Mouse (Mus musculus) monocyte, adult 5-6 weeks (primary cell): ENCODE results near the gene Olfr1325. TPM values are rescaled to one million over a fixed set of nuclear protein-coding genes. Genes with fewer than 3 reads are reported as not detected.
"Not testable (repeated sequence)": the region's sequence is repeated elsewhere in the genome, so short reads cannot be mapped to it uniquely, and the experiment has no call there.

Experiments used
- ATAC-seq: fragments of 153-309, 156-312 bp; replicated peaks from 2 replicates; pipeline ENCODE4 v1.8.0; 2017; ENCODE audit warnings: mild to moderate bottlenecking; ENCODE audit not compliant: low TSS enrichment, insufficient number of reproducible peaks, severe bottlenecking, poor library complexity, low FRiP score
- total RNA-seq: library from RNA; stranded (forward); fragments of 200-1000, 200-491, 200-594 nt; gene quantifications from 3 replicates; pipeline ENCODE4 v1.2.3, GENCODE M21; 2017

Gene Olfr1325
- total RNA-seq = not detected in 3 replicates

DNA sequence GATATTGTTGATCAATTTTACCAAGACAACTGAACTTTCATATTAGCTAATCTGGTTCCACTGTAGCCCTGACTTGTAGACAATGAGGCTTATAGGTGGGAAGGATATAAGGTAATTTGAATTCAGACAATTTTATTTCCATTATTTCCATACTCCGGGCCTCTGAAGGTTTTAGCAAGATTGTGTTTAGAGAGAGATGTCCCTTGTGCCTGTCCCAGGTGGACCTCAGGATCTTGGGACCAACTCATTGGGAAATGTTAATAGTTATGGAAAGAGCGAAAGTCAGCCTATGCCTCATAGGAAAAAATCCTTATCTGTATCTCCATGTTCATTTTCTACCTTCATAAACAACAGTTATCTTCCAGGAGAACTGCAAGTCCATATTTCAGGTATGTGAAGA is at the start of gene Olfr1325:
Gene Olfr1325 (plus strand): TSS at position 301 of the 400 bp plus-strand sequence.
- no peak for ATAC-seq

DNA sequence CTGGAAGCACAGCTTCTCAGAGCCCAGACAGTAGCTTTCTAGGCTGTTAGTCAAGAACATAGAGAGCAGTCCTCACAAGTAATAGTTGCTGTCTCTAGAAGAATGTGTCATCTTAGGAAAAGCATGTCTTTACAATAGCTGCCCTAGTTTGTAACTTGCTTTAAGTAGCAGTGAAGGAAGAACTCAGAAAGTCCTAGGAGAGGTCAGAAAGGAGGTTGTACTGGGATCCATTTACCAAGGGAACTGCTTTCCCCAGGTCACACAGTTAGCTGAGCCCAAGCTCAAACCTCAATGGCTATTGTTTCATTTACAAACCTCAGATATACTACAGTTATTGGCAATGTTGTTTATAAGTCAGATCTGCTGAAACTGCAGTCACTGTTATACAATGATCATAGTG is 17.7 kb upstream of the Olfr1325 start, which contains the start of gene Olfr1326-ps1:
Gene Olfr1326-ps1 (minus strand): TSS at position 101 of the 400 bp plus-strand sequence.
- ATAC-seq = no peak

DNA sequence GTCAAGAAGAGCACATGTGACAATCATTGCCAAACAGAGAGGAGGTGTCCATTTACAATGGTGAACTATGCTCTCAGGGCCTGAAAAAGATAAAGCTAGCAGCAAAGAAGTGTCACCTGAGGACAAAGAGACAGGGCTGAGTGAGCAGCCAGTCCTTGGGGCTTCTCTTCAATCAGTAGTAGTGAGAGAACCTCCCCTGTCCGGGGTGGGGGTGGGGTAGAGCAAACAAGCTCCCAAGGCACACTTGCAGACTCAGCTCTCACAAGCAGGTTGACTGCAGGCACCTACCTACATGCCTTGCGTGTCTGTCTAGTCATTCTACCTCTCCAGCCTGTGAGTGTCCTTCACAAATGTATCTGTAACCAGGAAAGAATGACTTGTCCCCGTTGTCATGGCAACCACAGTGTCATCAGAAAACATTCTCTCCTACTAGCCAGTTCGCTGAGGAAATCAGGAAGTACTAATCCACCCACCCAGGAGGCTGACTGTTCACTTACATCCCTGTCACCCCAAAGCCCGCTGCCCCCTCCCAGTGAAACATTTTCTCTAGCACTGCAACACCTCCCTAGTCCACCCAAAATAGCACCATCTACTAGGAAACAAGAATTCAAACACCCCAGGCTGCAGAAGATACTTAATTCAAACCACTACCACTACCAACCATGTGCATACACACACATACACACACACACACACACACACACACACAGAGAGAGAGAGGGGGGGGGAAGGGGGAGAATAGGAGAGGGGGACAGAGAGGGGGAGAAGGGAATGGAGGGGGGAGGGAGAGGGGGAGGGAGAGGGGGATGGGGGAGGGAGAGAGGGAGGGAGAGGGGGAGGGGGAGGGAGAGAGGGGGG is 53.2 kb downstream of the Olfr1325 start, which contains the start of gene Gm5640:
Gene Gm5640 (minus strand): TSS at position 170 of the 858 bp plus-strand sequence.
- ATAC-seq = not testable (repeated sequence)

DNA sequence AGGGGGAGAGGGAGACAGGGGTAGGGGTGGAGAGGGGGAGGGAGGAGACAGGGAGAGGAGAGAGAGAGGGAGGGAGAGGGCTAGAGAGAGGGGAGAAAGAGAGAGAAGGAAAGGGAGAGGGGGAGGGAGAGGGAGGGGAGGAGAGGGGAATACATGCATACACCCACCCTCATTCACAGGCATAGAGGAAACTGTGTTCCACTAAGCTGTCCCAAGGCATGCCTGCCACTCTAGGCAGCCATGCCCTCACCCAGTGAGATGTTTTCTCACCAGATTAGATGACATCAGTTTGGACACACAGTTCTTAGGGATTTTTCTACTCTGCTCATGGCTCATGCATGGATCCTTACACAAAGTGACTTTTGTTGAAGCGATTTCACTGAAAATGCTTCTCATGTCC is 53.9 kb downstream of the Olfr1325 start:
- ATAC-seq = not testable (repeated sequence)

Other genes with a start within 250 kb of the Olfr1325 start
- 6.7 to 12.1 TPM (median 11.1 TPM) in 3 replicates for gene Lage3, start 239.1 kb upstream of the Olfr1325 start, total RNA-seq
- 3.6 to 12.2 TPM (median 10.0 TPM) in 3 replicates for gene Ubl4a, start 219.5 kb upstream of the Olfr1325 start, total RNA-seq
- gene Slc10a3, start 219.3 kb upstream of the Olfr1325 start, total RNA-seq = 11.6 to 17.2 TPM (median 13.4 TPM) in 3 replicates
- gene Fam3a, start 199.4 kb upstream of the Olfr1325 start, total RNA-seq = 10.5 to 15.7 TPM (median 12.8 TPM) in 3 replicates
- gene Ikbkg, start 199.4 kb upstream of the Olfr1325 start, total RNA-seq = 26.2 to 51.9 TPM (median 31.9 TPM) in 3 replicates
- gene G6pdx, start 163.5 kb upstream of the Olfr1325 start, total RNA-seq = 120 to 126 TPM (median 124 TPM) in 3 replicates
- not detected in 3 replicates for gene Gm6880, start 111.3 kb upstream of the Olfr1325 start, total RNA-seq
- gene Olfr1326-ps1, start 17.8 kb upstream of the Olfr1325 start, total RNA-seq = not detected in 3 replicates
- not detected in 3 replicates for gene Gm5640, start 53.0 kb downstream of the Olfr1325 start, total RNA-seq
- gene Gm6890, start 148.2 kb downstream of the Olfr1325 start, total RNA-seq = not detected in 3 replicates
- gene Gm5936, start 244.5 kb downstream of the Olfr1325 start, total RNA-seq = not detected in 3 replicates